Mouse (Mus musculus) heart, embryonic 11.5 days (tissue): ENCODE measurements around the gene Npepl1. TPM values are rescaled to one million over a fixed set of nuclear protein-coding genes. Genes with fewer than 3 reads are reported as not detected.

ENCODE experiments used
- ATAC-seq: fragments of 200-750 bp; cut with Nextera tagmentation; replicated peaks from 2 replicates; pipeline ENCODE4 v1.8.0; 2017; ENCODE audit warnings: moderate library complexity; ENCODE audit not compliant: insufficient number of reproducible peaks, low FRiP score, low TSS enrichment
- H3K27ac ChIP-seq: fragments of 300-500 bp; sonication (generic); 2 replicates; pipeline ENCODE4 v1.5.1; 2014; ENCODE audit warnings: mild to moderate bottlenecking, low read depth, low read length
- H3K27me3 ChIP-seq: fragments of 300-500 bp; sonication (generic); 2 replicates; pipeline ENCODE4 v1.6.1; 2014; ENCODE audit warnings: mild to moderate bottlenecking, low read length, mixed read lengths; ENCODE audit not compliant: control insufficient read depth, insufficient read depth
- H3K36me3 ChIP-seq: fragments of 300-500 bp; sonication (generic); 2 replicates; pipeline ENCODE4 v1.6.1; 2014; ENCODE audit warnings: mild to moderate bottlenecking, low read length, moderate library complexity, mixed read lengths; ENCODE audit not compliant: control insufficient read depth, insufficient read depth
- H3K4me1 ChIP-seq: fragments of 300-500 bp; sonication (generic); 2 replicates; pipeline ENCODE4 v1.6.1; 2014; ENCODE audit warnings: low read length; ENCODE audit not compliant: control insufficient read depth, insufficient read depth
- H3K4me2 ChIP-seq: fragments of 300-500 bp; sonication (generic); 2 replicates; pipeline ENCODE4 v1.6.1; 2014; ENCODE audit warnings: mild to moderate bottlenecking, moderate library complexity
- H3K4me3 ChIP-seq: fragments of 300-500 bp; sonication (generic); 2 replicates; pipeline ENCODE4 v1.5.1; 2014; ENCODE audit warnings: low read depth, low read length
- H3K9ac ChIP-seq: fragments of 300-500 bp; sonication (generic); 2 replicates; pipeline ENCODE4 v1.6.1; 2014; ENCODE audit warnings: mild to moderate bottlenecking, low read depth, low read length, moderate library complexity
- H3K9me3 ChIP-seq: fragments of 300-500 bp; sonication (generic); replicated peaks from 2 replicates; pipeline ENCODE4 v1.6.1; 2016; ENCODE audit warnings: low read length; ENCODE audit not compliant: control insufficient read depth
- WGBS: fragments of 180-500 bp; shearing (Covaris S2); extraction: QIAGEN DNeasy Blood & Tissue Kit; methylation state at CpG from one replicate; pipeline ENCODE4 v1.1.7; 2014; ENCODE audit not compliant: insufficient replicate concordance; 5-methylcytosine and 5-hydroxymethylcytosine counted together
- polyA plus RNA-seq: library from polyadenylated mRNA; unstranded; fragments of >200 nt; fragmentation: Nextera tagmentation; extraction: Ambion mirVana; gene quantifications from 2 replicates; pipeline ENCODE4 v1.2.1, GENCODE M21; 2014

Npepl1 gene
- polyA plus RNA-seq, 1 experiment from 2014 or later = 38.2 TPM

GRCm38 (mm10) chr2:174128926-174129325, 18.8 kb downstream of the Npepl1 start:
- no peak overlapping the region for H3K4me3 ChIP-seq
- H3K4me1 ChIP-seq = peaks cover 9% of the 10 kb centered on the region; the same call in 1 of the 2 replicates
- no peaks in the 10 kb centered on the region for H3K27me3 ChIP-seq
- no peak overlapping the region for H3K4me2 ChIP-seq
- H3K27ac ChIP-seq = no peak overlapping the region
- WGBS = 81% methylated on average over 6 of the region's 6 CpGs
- H3K9ac ChIP-seq = no peak overlapping the region
- ATAC-seq = no peak
- peaks cover 8% of the 10 kb centered on the region; the same call in 1 of the 2 replicates for H3K9me3 ChIP-seq
- H3K36me3 ChIP-seq = peaks cover 9% of the 10 kb centered on the region

GRCm38 (mm10) chr2:174130468-174131097, 20.4 kb downstream of the Npepl1 start:
- 87% methylated on average over 8 of the region's 8 CpGs for WGBS

GRCm38 (mm10) chr2:174132413-174132969, 22.3 kb downstream of the Npepl1 start:
- WGBS = 69% methylated on average over 8 of the region's 8 CpGs
- Histone ChIP-seq H3K36me3 (no peaks in the 10 kb centered on the region), H3K27me3 (no peaks in the 10 kb centered on the region), H3K27ac (no peak overlapping the region), H3K4me1 (no peaks in the 10 kb centered on the region), H3K9me3 (no peaks in the 10 kb centered on the region), H3K4me2 (no peak overlapping the region), H3K4me3 (no peak overlapping the region), H3K9ac (no peak overlapping the region)
- no peak for ATAC-seq

More at GRCm38 (mm10) chr2:174130468-174131097, 20.4 kb downstream of the Npepl1 start:
- no peak overlapping the region for H3K4me3 ChIP-seq
- ATAC-seq = no peak
- H3K27me3 ChIP-seq = no peaks in the 10 kb centered on the region
- no peaks in the 10 kb centered on the region for H3K9me3 ChIP-seq
- H3K9ac ChIP-seq = no peak overlapping the region
- H3K4me1 ChIP-seq = peaks cover 9% of the 10 kb centered on the region; the same call in 1 of the 2 replicates
- H3K4me2 ChIP-seq = no peak overlapping the region
- no peak overlapping the region for H3K27ac ChIP-seq
- H3K36me3 ChIP-seq = no peaks in the 10 kb centered on the region

GRCm38 (mm10) chr2:174159035-174159434, 48.9 kb downstream of the Npepl1 start:
- Histone ChIP-seq H3K9ac (no peak overlapping the region), H3K27me3 (no peaks in the 10 kb centered on the region), H3K4me2 (no peak overlapping the region), H3K9me3 (no peaks in the 10 kb centered on the region), H3K4me1 (no peaks in the 10 kb centered on the region), H3K36me3 (no peaks in the 10 kb centered on the region), H3K27ac (no peak overlapping the region), H3K4me3 (no peak overlapping the region)
- no peak for ATAC-seq
- WGBS = 84% methylated on average over 10 of the region's 10 CpGs

GRCm38 (mm10) chr2:174160461-174160860, 50.3 kb downstream of the Npepl1 start:
- no peaks in the 10 kb centered on the region for H3K4me1 ChIP-seq
- H3K9ac ChIP-seq = no peak overlapping the region
- H3K4me3 ChIP-seq = no peak overlapping the region
- ATAC-seq = no peak
- no peaks in the 10 kb centered on the region for H3K36me3 ChIP-seq
- H3K4me2 ChIP-seq = no peak overlapping the region
- H3K27ac ChIP-seq = no peak overlapping the region
- H3K27me3 ChIP-seq = no peaks in the 10 kb centered on the region
- 67% methylated on average over 3 of the region's 3 CpGs for WGBS
- no peaks in the 10 kb centered on the region for H3K9me3 ChIP-seq

Other genes starting within 250 kb of the Npepl1 start
- gene Stx16, start 34.0 kb upstream of the Npepl1 start, polyA plus RNA-seq = 8.4 and 10.3 TPM in 2 replicates
- gene Gnas, start 174.0 kb downstream of the Npepl1 start, polyA plus RNA-seq = 1,095 and 1,127 TPM in 2 replicates
- 5.6 and 8.6 TPM in 2 replicates for gene Gm20721, start 236.4 kb downstream of the Npepl1 start, polyA plus RNA-seq